Mouse (Mus musculus): ENCODE data around the gene Ccdc117. TPM values are rescaled to one million over a fixed set of nuclear protein-coding genes. Genes with fewer than 3 reads are reported as not detected.
"Not testable (repeated sequence)": the region's sequence is repeated elsewhere in the genome, so short reads cannot be mapped to it uniquely, and the experiment has no call there.

The Ccdc117 gene
- polyA plus RNA-seq, 1 experiment from 2014 or later = 12.2 TPM

GRCm38 (mm10) chr11:5551931-5552330 lies 9.9 kb upstream of the Ccdc117 start:
- H3K4me2 ChIP-seq = no peak overlapping the region
- H3K9ac ChIP-seq = no peak overlapping the region
- H3K27ac ChIP-seq (replicated peaks) = no peak overlapping the region
- H3K4me3 ChIP-seq = no peak overlapping the region
- H3K4me1 ChIP-seq (replicated peaks) = no peaks in the 10 kb centered on the region
- H3K27me3 ChIP-seq = no peaks in the 10 kb centered on the region
- H3K36me3 ChIP-seq = no peaks in the 10 kb centered on the region
- H3K9me3 ChIP-seq = no peaks in the 10 kb centered on the region
- no peak for ATAC-seq (ENCODE audit: low read depth)
- WGBS = 62% methylated on average over 1 of the region's 1 CpGs

- H3K9ac ChIP-seq = no peak overlapping the region
- H3K36me3 ChIP-seq = no peaks in the 10 kb centered on the region
- ATAC-seq (ENCODE audit: low read depth) = no peak
- 89% methylated on average over 5 of the region's 5 CpGs for WGBS
- no peak overlapping the region for H3K4me2 ChIP-seq
- no peaks in the 10 kb centered on the region for H3K9me3 ChIP-seq
- H3K27me3 ChIP-seq = no peaks in the 10 kb centered on the region
- H3K27ac ChIP-seq (replicated peaks) = no peak overlapping the region
- H3K4me3 ChIP-seq = no peak overlapping the region
- H3K4me1 ChIP-seq (replicated peaks) = no peaks in the 10 kb centered on the region
Measured at GRCm38 (mm10) chr11:5551430-5551829, 9.4 kb upstream of the Ccdc117 start.

- H3K36me3 ChIP-seq = no peaks in the 10 kb centered on the region
- WGBS = 90% methylated on average over 3 of the region's 3 CpGs
Measured at GRCm38 (mm10) chr11:5546693-5547092, 4.7 kb upstream of the Ccdc117 start.

GRCm38 (mm10) chr11:5545457-5545856 lies 3.5 kb upstream of the Ccdc117 start:
- Histone ChIP-seq H3K9ac (no peak overlapping the region), H3K4me1 (replicated peaks) (peaks cover 9% of the 10 kb centered on the region), H3K9me3 (no peaks in the 10 kb centered on the region), H3K27ac (replicated peaks) (no peak overlapping the region), H3K4me3 (no peak overlapping the region), H3K36me3 (no peaks in the 10 kb centered on the region), H3K4me2 (no peak overlapping the region), H3K27me3 (no peaks in the 10 kb centered on the region)
- WGBS = 83% methylated on average over 4 of the region's 4 CpGs
- no peak for ATAC-seq (ENCODE audit: low read depth)

More at GRCm38 (mm10) chr11:5546693-5547092, 4.7 kb upstream of the Ccdc117 start:
- no peak for ATAC-seq (ENCODE audit: low read depth)
- no peak overlapping the region for H3K4me2 ChIP-seq
- H3K27me3 ChIP-seq = no peaks in the 10 kb centered on the region
- no peak overlapping the region for H3K27ac ChIP-seq (replicated peaks)
- H3K4me3 ChIP-seq = no peak overlapping the region
- no peaks in the 10 kb centered on the region for H3K4me1 ChIP-seq (replicated peaks)
- H3K9me3 ChIP-seq = no peaks in the 10 kb centered on the region
- H3K9ac ChIP-seq = no peak overlapping the region

- H3K27ac ChIP-seq (replicated peaks); H3K9ac ChIP-seq; H3K36me3 ChIP-seq; H3K4me3 ChIP-seq; H3K27me3 ChIP-seq; H3K9me3 ChIP-seq; H3K4me2 ChIP-seq; ATAC-seq (ENCODE audit: low read depth): not testable (repeated sequence)
- 80% methylated on average over 1 of the region's 1 CpGs for WGBS
- H3K4me1 ChIP-seq (replicated peaks) = peaks cover 15% of the 10 kb centered on the region
Measured at GRCm38 (mm10) chr11:5544709-5545108, 2.7 kb upstream of the Ccdc117 start.

GRCm38 (mm10) chr11:5543281-5543680 lies 1.3 kb upstream of the Ccdc117 start:
- no peak for ATAC-seq (ENCODE audit: low read depth)
- H3K36me3 ChIP-seq = peaks cover 12% of the 10 kb centered on the region; the same call in 1 of the 2 replicates
- H3K27ac ChIP-seq (replicated peaks) = no peak overlapping the region
- H3K4me1 ChIP-seq (replicated peaks) = peaks cover 28% of the 10 kb centered on the region
- H3K4me2 ChIP-seq = no peak overlapping the region
- no peaks in the 10 kb centered on the region for H3K27me3 ChIP-seq
- H3K4me3 ChIP-seq = no peak overlapping the region
- H3K9me3 ChIP-seq = no peaks in the 10 kb centered on the region
- WGBS = 82% methylated on average over 1 of the region's 1 CpGs
- no peak overlapping the region for H3K9ac ChIP-seq

- no peak overlapping the region for H3K27ac ChIP-seq (replicated peaks)
- H3K36me3 ChIP-seq = peaks cover 15% of the 10 kb centered on the region; the same call in 1 of the 2 replicates
- no peaks in the 10 kb centered on the region for H3K9me3 ChIP-seq
- peak overlapping the region; percentile 82 for H3K4me2 ChIP-seq
- H3K4me1 ChIP-seq (replicated peaks) = peaks cover 31% of the 10 kb centered on the region
- peak; percentile 19; the same call in 1 of the 2 replicates for ATAC-seq (ENCODE audit: low read depth)
- peak overlapping the region; percentile 84 for H3K4me3 ChIP-seq
- WGBS = 61% methylated on average over 5 of the region's 5 CpGs
- H3K9ac ChIP-seq = peak overlapping the region; percentile 90
- no peaks in the 10 kb centered on the region for H3K27me3 ChIP-seq
Measured at GRCm38 (mm10) chr11:5542482-5543185, 647 bp upstream of the Ccdc117 start.

GRCm38 (mm10) chr11:5541230-5541798 lies 673 bp downstream of the Ccdc117 start:
- H3K4me2 ChIP-seq = peak overlapping the region; percentile 82
- no peak for ATAC-seq (ENCODE audit: low read depth)
- H3K9me3 ChIP-seq = no peaks in the 10 kb centered on the region
- H3K27ac ChIP-seq (replicated peaks) = peak overlapping the region; percentile 77; the same call in 1 of the 2 replicates
- H3K4me1 ChIP-seq (replicated peaks) = peaks cover 31% of the 10 kb centered on the region
- H3K4me3 ChIP-seq = peak overlapping the region; percentile 84
- peak overlapping the region; percentile 90 for H3K9ac ChIP-seq
- H3K27me3 ChIP-seq = no peaks in the 10 kb centered on the region
- WGBS = 3% methylated on average over 28 of the region's 28 CpGs
- peaks cover 20% of the 10 kb centered on the region for H3K36me3 ChIP-seq

GRCm38 (mm10) chr11:5540331-5540730 lies 1.7 kb downstream of the Ccdc117 start:
- Histone ChIP-seq H3K27ac (replicated peaks) (no peak overlapping the region), H3K4me1 (replicated peaks) (peaks cover 31% of the 10 kb centered on the region), H3K27me3 (no peaks in the 10 kb centered on the region), H3K9me3 (no peaks in the 10 kb centered on the region), H3K4me3 (peak overlapping the region; percentile 84), H3K36me3 (peaks cover 22% of the 10 kb centered on the region), H3K4me2 (peak overlapping the region; percentile 82), H3K9ac (peak overlapping the region; percentile 90)
- WGBS = 74% methylated on average over 4 of the region's 4 CpGs
- no peak for ATAC-seq (ENCODE audit: low read depth)

GRCm38 (mm10) chr11:5537454-5537853 lies 4.5 kb downstream of the Ccdc117 start:
- H3K27ac ChIP-seq (replicated peaks); ATAC-seq (ENCODE audit: low read depth); H3K9me3 ChIP-seq; H3K27me3 ChIP-seq; H3K4me3 ChIP-seq; H3K4me2 ChIP-seq; H3K9ac ChIP-seq: not testable (repeated sequence)
- Histone ChIP-seq H3K4me1 (replicated peaks) (peaks cover 31% of the 10 kb centered on the region), H3K36me3 (peaks cover 51% of the 10 kb centered on the region)
- 92% methylated on average over 3 of the region's 4 CpGs for WGBS

GRCm38 (mm10) chr11:5533108-5533507 lies 8.9 kb downstream of the Ccdc117 start:
- no peak overlapping the region for H3K4me2 ChIP-seq
- peaks cover 79% of the 10 kb centered on the region for H3K36me3 ChIP-seq
- no peaks in the 10 kb centered on the region for H3K27me3 ChIP-seq
- ATAC-seq (ENCODE audit: low read depth) = no peak
- H3K9me3 ChIP-seq = no peaks in the 10 kb centered on the region
- 77% methylated on average over 5 of the region's 5 CpGs for WGBS
- 0 out of 2 replicates have a peak, but pooled peaks cover 2% of the 10 kb centered on the region for H3K4me1 ChIP-seq (replicated peaks)
- no peak overlapping the region for H3K4me3 ChIP-seq
- H3K27ac ChIP-seq (replicated peaks) = no peak overlapping the region
- no peak overlapping the region for H3K9ac ChIP-seq

- H3K4me3 ChIP-seq = no peak overlapping the region
- H3K27ac ChIP-seq (replicated peaks) = no peak overlapping the region
- no peaks in the 10 kb centered on the region for H3K4me1 ChIP-seq (replicated peaks)
- ATAC-seq (ENCODE audit: low read depth) = no peak
- no peaks in the 10 kb centered on the region for H3K27me3 ChIP-seq
- H3K9ac ChIP-seq = no peak overlapping the region
- H3K4me2 ChIP-seq = no peak overlapping the region
- H3K9me3 ChIP-seq = no peaks in the 10 kb centered on the region
- WGBS = 79% methylated on average over 6 of the region's 6 CpGs
- H3K36me3 ChIP-seq = peaks cover 94% of the 10 kb centered on the region
Measured at GRCm38 (mm10) chr11:5530717-5531116, 11.3 kb downstream of the Ccdc117 start.

All from neural tube, embryonic 13.5 days (tissue).